In genomic region chr7:45521728-45522184, GRCm38 (mm10) we compare ENCODE assay signal across 8 mouse cellular contexts. TPM values are rescaled to one million over a fixed set of nuclear protein-coding genes. Genes with fewer than 3 reads are reported as not detected.
DNase-seq lines count a peak whose midpoint lies in the region; ATAC-seq and TF ChIP-seq lines count a peak whose summit lies in the region.

No protein-coding gene starts in this region.

- peaks cover 7% of the 10 kb centered on the region for H3K4me1 ChIP-seq in bone marrow macrophage, adult 2 months (ENCODE audit: control insufficient read depth, insufficient read depth, low read length)
- peaks cover 47% of the 10 kb centered on the region for H3K4me1 ChIP-seq in forebrain, embryonic 10.5 days
- peaks cover 33% of the 10 kb centered on the region for H3K4me1 ChIP-seq in heart, embryonic 15.5 days (replicated peaks)
- peaks cover 65% of the 10 kb centered on the region for H3K4me1 ChIP-seq in liver, embryonic 13.5 days (replicated peaks)
- H3K4me1 ChIP-seq in stomach, embryonic 14.5 days (ENCODE audit: control insufficient read depth, insufficient read depth, low read length): peaks cover 21% of the 10 kb centered on the region; the same call in 1 of the 2 replicates

- DNase-seq in B cell, adult 2 months: peak; percentile 94 to 95
- DNase-seq in forebrain, embryonic 10.5 days (ENCODE audit: extremely low spot score, low spot score): peak; percentile 85
- peak; percentile 93 for DNase-seq in kidney, postnatal 14 days
- peak; percentile 78 for DNase-seq in liver, embryonic 13.5 days
- peak; percentile 90 to 93 for DNase-seq in natural killer cell, adult 2 months (ENCODE audit: low spot score in 2 of 2)

- no peak for TF ChIP-seq POLR2A in bone marrow macrophage, adult 2 months (IDR thresholded peaks at IDR 0.05; ENCODE audit: borderline replicate concordance, low read depth, low read length)

- H3K27me3 ChIP-seq in forebrain, embryonic 10.5 days (ENCODE audit: poor library complexity, severe bottlenecking): no peaks in the 10 kb centered on the region
- H3K27me3 ChIP-seq in heart, embryonic 15.5 days: no peaks in the 10 kb centered on the region
- H3K27me3 ChIP-seq in liver, embryonic 13.5 days: no peaks in the 10 kb centered on the region
- H3K27me3 ChIP-seq in stomach, embryonic 14.5 days (ENCODE audit: control insufficient read depth, insufficient read depth, low read length): no peaks in the 10 kb centered on the region

- ATAC-seq in heart, embryonic 15.5 days (replicated peaks; ENCODE audit: insufficient number of reproducible peaks, insufficient read depth, low FRiP score, low read depth): peak; percentile 51
- ATAC-seq in liver, embryonic 13.5 days (ENCODE audit: low read depth): no peak
- ATAC-seq in stomach, embryonic 14.5 days (ENCODE audit: insufficient number of reproducible peaks, insufficient read depth, low FRiP score, low read depth): peak; percentile 53; the same call in 1 of the 2 replicates

- H3K4me2 ChIP-seq in heart, embryonic 15.5 days: peak overlapping the region; percentile 67
- H3K4me2 ChIP-seq in liver, embryonic 13.5 days: peak overlapping the region; percentile 80
- H3K4me2 ChIP-seq in stomach, embryonic 14.5 days (replicated peaks; ENCODE audit: low read depth, low read length): peak overlapping the region; percentile 46

- H3K36me3 ChIP-seq in forebrain, embryonic 10.5 days (replicated peaks): peaks cover 20% of the 10 kb centered on the region
- peaks cover 17% of the 10 kb centered on the region for H3K36me3 ChIP-seq in heart, embryonic 15.5 days
- H3K36me3 ChIP-seq in liver, embryonic 13.5 days: peaks cover 40% of the 10 kb centered on the region
- H3K36me3 ChIP-seq in stomach, embryonic 14.5 days (ENCODE audit: control insufficient read depth, insufficient read depth, low read length): peaks cover 5% of the 10 kb centered on the region; the same call in 1 of the 2 replicates

- peak overlapping the region; percentile 70 for H3K27ac ChIP-seq in bone marrow macrophage, adult 2 months (ENCODE audit: insufficient read depth, low read depth, low read length)
- peak overlapping the region; percentile 91 for H3K27ac ChIP-seq in forebrain, embryonic 10.5 days
- H3K27ac ChIP-seq in heart, embryonic 15.5 days: peak overlapping the region; percentile 90
- H3K27ac ChIP-seq in liver, embryonic 13.5 days: peak overlapping the region; percentile 99
- H3K27ac ChIP-seq in stomach, embryonic 14.5 days (ENCODE audit: low read length): peak overlapping the region; percentile 91

- no peaks in the 10 kb centered on the region for H3K9me3 ChIP-seq in forebrain, embryonic 10.5 days
- no peaks in the 10 kb centered on the region for H3K9me3 ChIP-seq in heart, embryonic 15.5 days (replicated peaks)
- H3K9me3 ChIP-seq in liver, embryonic 13.5 days (replicated peaks): no peaks in the 10 kb centered on the region
- no peaks in the 10 kb centered on the region for H3K9me3 ChIP-seq in stomach, embryonic 14.5 days (ENCODE audit: control insufficient read depth, low read depth, low read length)

- peak; percentile 33; the same call in 1 of the 2 replicates for TF ChIP-seq CTCF in bone marrow macrophage, adult 2 months (IDR thresholded peaks at IDR 0.05; ENCODE audit: low read depth, low read length)

- under 1% methylated on average over 28 of the region's 28 CpGs for WGBS in forebrain, embryonic 10.5 days
- 2% methylated on average over 28 of the region's 28 CpGs for WGBS in heart, embryonic 15.5 days
- under 1% methylated on average over 28 of the region's 28 CpGs for WGBS in liver, embryonic 13.5 days (ENCODE audit: insufficient replicate concordance)
- under 1% methylated on average over 28 of the region's 28 CpGs for WGBS in stomach, embryonic 14.5 days

- peak overlapping the region; percentile 66 for H3K4me3 ChIP-seq in bone marrow macrophage, adult 2 months (ENCODE audit: insufficient read depth, low read length)
- H3K4me3 ChIP-seq in forebrain, embryonic 10.5 days: peak overlapping the region; percentile 63
- H3K4me3 ChIP-seq in heart, embryonic 15.5 days: peak overlapping the region; percentile 70
- peak overlapping the region; percentile 99 for H3K4me3 ChIP-seq in liver, embryonic 13.5 days (replicated peaks)
- H3K4me3 ChIP-seq in stomach, embryonic 14.5 days (ENCODE audit: low read depth, low read length): peak overlapping the region; percentile 49

- H3K9ac ChIP-seq in heart, embryonic 15.5 days: peak overlapping the region; percentile 63
- peak overlapping the region; percentile 100 for H3K9ac ChIP-seq in liver, embryonic 13.5 days
- peak overlapping the region; percentile 46; the same call in 1 of the 2 replicates for H3K9ac ChIP-seq in stomach, embryonic 14.5 days (replicated peaks; ENCODE audit: low read depth, low read length)

RNA-seq across cellular contexts. Expression of gene Ppp1r15a, which starts 4.3 kb away (rescaled TPM):
- polyA plus RNA-seq in bone marrow macrophage, adult 2 months (2012; ENCODE audit: insufficient read depth, insufficient read length, missing spikeins): 21.3 and 26.7 TPM in 2 replicates
- 16.4 and 17.7 TPM in 2 replicates for polyA plus RNA-seq in forebrain, embryonic 10.5 days (2016; fragmentation: Nextera tagmentation; extraction: Ambion mirVana)
- polyA plus RNA-seq in heart, embryonic 15.5 days (2015; fragmentation: Nextera tagmentation; extraction: Ambion mirVana): 25.3 and 37.6 TPM in 2 replicates
- 180 and 197 TPM in 2 replicates for polyA plus RNA-seq in liver, embryonic 13.5 days (2015; fragmentation: Nextera tagmentation; extraction: Ambion mirVana)
- 12.7 and 18.3 TPM in 2 replicates for polyA plus RNA-seq in stomach, embryonic 14.5 days (2014; fragmentation: Nextera tagmentation; extraction: Ambion mirVana)

RNA-seq across cellular contexts. Expression of gene Plekha4, which starts 4.4 kb away (rescaled TPM):
- 1.0 and 1.6 TPM in 2 replicates for polyA plus RNA-seq in bone marrow macrophage, adult 2 months (2012; ENCODE audit: insufficient read depth, insufficient read length, missing spikeins)
- polyA plus RNA-seq in forebrain, embryonic 10.5 days (2016; fragmentation: Nextera tagmentation; extraction: Ambion mirVana): 1.1 and 1.2 TPM in 2 replicates
- polyA plus RNA-seq in heart, embryonic 15.5 days (2015; fragmentation: Nextera tagmentation; extraction: Ambion mirVana): 1.0 and 2.6 TPM in 2 replicates
- polyA plus RNA-seq in liver, embryonic 13.5 days (2015; fragmentation: Nextera tagmentation; extraction: Ambion mirVana): 0.43 and 0.52 TPM in 2 replicates
- polyA plus RNA-seq in stomach, embryonic 14.5 days (2014; fragmentation: Nextera tagmentation; extraction: Ambion mirVana): 1.5 and 2.6 TPM in 2 replicates

RNA-seq across cellular contexts. Expression of gene Nucb1, which starts 11.6 kb away (rescaled TPM):
- polyA plus RNA-seq in bone marrow macrophage, adult 2 months (2012; ENCODE audit: insufficient read depth, insufficient read length, missing spikeins): 278 and 296 TPM in 2 replicates
- polyA plus RNA-seq in forebrain, embryonic 10.5 days (2016; fragmentation: Nextera tagmentation; extraction: Ambion mirVana): 99.3 and 106 TPM in 2 replicates
- polyA plus RNA-seq in heart, embryonic 15.5 days (2015; fragmentation: Nextera tagmentation; extraction: Ambion mirVana): 144 and 177 TPM in 2 replicates
- 110 and 127 TPM in 2 replicates for polyA plus RNA-seq in liver, embryonic 13.5 days (2015; fragmentation: Nextera tagmentation; extraction: Ambion mirVana)
- 199 TPM in 2 replicates for polyA plus RNA-seq in stomach, embryonic 14.5 days (2014; fragmentation: Nextera tagmentation; extraction: Ambion mirVana)

RNA-seq across cellular contexts. Expression of gene Hsd17b14, which starts 32.9 kb away (rescaled TPM):
- 2.0 and 2.5 TPM in 2 replicates for polyA plus RNA-seq in bone marrow macrophage, adult 2 months (2012; ENCODE audit: insufficient read depth, insufficient read length, missing spikeins)
- 0.39 and 0.63 TPM in 2 replicates for polyA plus RNA-seq in forebrain, embryonic 10.5 days (2016; fragmentation: Nextera tagmentation; extraction: Ambion mirVana)
- 0.24 and 0.82 TPM in 2 replicates for polyA plus RNA-seq in heart, embryonic 15.5 days (2015; fragmentation: Nextera tagmentation; extraction: Ambion mirVana)
- polyA plus RNA-seq in liver, embryonic 13.5 days (2015; fragmentation: Nextera tagmentation; extraction: Ambion mirVana): 1.3 and 1.9 TPM in 2 replicates
- polyA plus RNA-seq in stomach, embryonic 14.5 days (2014; fragmentation: Nextera tagmentation; extraction: Ambion mirVana): 1.8 and 1.9 TPM in 2 replicates

RNA-seq across cellular contexts. Expression of gene Dhdh, which starts 33.2 kb away (rescaled TPM):
- polyA plus RNA-seq in bone marrow macrophage, adult 2 months (2012; ENCODE audit: insufficient read depth, insufficient read length, missing spikeins): 22.0 and 25.4 TPM in 2 replicates
- 6.4 and 7.2 TPM in 2 replicates for polyA plus RNA-seq in forebrain, embryonic 10.5 days (2016; fragmentation: Nextera tagmentation; extraction: Ambion mirVana)
- polyA plus RNA-seq in heart, embryonic 15.5 days (2015; fragmentation: Nextera tagmentation; extraction: Ambion mirVana): 4.0 and 4.1 TPM in 2 replicates
- polyA plus RNA-seq in liver, embryonic 13.5 days (2015; fragmentation: Nextera tagmentation; extraction: Ambion mirVana): 2.0 and 2.2 TPM in 2 replicates
- polyA plus RNA-seq in stomach, embryonic 14.5 days (2014; fragmentation: Nextera tagmentation; extraction: Ambion mirVana): 2.7 and 3.4 TPM in 2 replicates

Comparison
In these comparisons a context has a peak if more than half of its experiments do, and no peak if none do; other contexts are left out.
1. H3K4me3 ChIP-seq: peak in every context shown above with its lines; median percentile 99 in liver, embryonic 13.5 days; 70 in heart, embryonic 15.5 days; 66 in bone marrow macrophage, adult 2 months; 63 in forebrain, embryonic 10.5 days; 49 in stomach, embryonic 14.5 days.
2. H3K9ac ChIP-seq: peak in every context shown above with its lines; median percentile 100 in liver, embryonic 13.5 days; 63 in heart, embryonic 15.5 days; 46 in stomach, embryonic 14.5 days.